Mouse (Mus musculus) spleen, adult 2 months (tissue): ENCODE results near the gene Adcyap1r1.

Experiments
- CTCF ChIP-seq: fragments of 200-500 bp; IDR thresholded peaks from 2 replicates; pipeline ENCODE4 v1.5.1; 2011; ENCODE audit warnings: mild to moderate bottlenecking, inconsistent platforms; ENCODE audit not compliant: insufficient read depth, insufficient read length, insufficient replicate concordance; ENCODE audit errors: extremely low read depth
- POLR2A ChIP-seq: fragments of 200-500 bp; IDR thresholded peaks from 2 replicates; pipeline ENCODE4 v1.6.1; 2011; ENCODE audit warnings: low read depth, low read length, inconsistent platforms

DNA sequence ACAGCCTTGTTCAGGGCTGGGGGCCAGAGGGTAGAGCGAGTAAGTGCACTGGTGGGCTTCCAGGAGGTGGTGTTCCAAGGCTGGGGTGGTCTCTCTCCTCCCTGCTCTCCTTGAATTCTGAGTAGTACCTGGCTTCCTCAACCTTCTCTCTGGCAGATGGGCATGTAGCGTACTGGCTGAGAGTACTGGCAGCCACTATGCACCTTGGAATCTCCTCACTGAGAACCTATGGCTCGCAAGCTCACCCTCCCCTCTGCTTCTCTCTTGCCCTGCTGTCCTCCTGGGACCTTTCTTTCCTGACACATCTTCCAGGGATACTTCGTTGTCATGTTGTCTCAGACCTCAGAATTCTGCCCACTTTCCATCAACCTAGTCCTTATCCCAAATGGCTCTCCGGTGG, 3.9 kb downstream of the Adcyap1r1 start:
- TF ChIP-seq CTCF (no peak), POLR2A (no peak)
